Mouse (Mus musculus): ENCODE data around the gene Tnip3. TPM values are rescaled to one million over a fixed set of nuclear protein-coding genes. Genes with fewer than 3 reads are reported as not detected.

Tnip3 gene
- polyA plus RNA-seq, 1 experiment from 2014 or later = not detected

DNA sequence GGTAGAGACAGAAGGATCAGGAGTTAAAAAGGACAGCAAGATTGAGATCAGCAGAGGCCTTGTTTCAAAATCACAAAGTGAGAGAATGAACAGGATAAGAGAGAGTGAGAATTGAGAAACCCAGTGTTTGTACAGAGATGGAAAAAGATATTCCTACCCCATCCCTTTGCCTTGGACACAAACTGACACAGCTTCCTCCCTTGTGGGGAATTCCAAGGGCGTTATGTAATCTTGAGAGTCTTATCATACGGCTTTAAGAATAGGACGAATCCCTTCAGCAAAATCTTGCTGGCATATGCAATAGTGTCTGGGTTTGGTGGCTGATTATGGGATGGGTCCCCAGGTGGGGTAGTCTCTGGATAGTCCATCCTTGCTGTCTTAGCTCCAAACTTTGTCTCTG lies 16.0 kb downstream of the Tnip3 start:
- no peak overlapping the region for H3K27ac ChIP-seq
- H3K27me3 ChIP-seq (ENCODE audit: poor library complexity, severe bottlenecking) = no peaks in the 10 kb centered on the region
- H3K9me3 ChIP-seq = no peaks in the 10 kb centered on the region
- WGBS = 91% methylated on average over 3 of the region's 3 CpGs
- H3K4me1 ChIP-seq = no peaks in the 10 kb centered on the region
- no peaks in the 10 kb centered on the region for H3K36me3 ChIP-seq (replicated peaks)
- DNase-seq (ENCODE audit: extremely low spot score, low spot score) = no peak
- no peak overlapping the region for H3K4me3 ChIP-seq

DNA sequence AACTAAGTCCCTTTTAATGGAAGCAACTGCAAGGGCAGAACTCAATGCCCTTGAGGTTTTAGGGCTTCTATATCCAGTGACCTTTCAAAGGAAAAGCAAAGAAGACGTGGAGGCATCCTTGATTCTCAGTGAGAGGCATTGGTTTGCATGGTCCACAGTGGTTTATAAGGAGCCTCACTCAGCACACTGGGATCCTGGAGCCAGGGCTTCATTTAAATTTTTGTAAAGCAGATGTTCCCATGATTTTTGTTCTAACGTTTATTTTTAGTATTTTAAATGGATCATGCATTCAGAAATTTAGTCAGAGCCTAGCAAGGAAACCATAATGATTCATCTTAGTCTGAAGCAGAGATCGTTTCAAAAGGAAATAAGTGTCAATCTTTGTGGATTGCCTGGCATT lies 17.3 kb downstream of the Tnip3 start:
- Histone ChIP-seq H3K4me1 (no peaks in the 10 kb centered on the region), H3K4me3 (no peak overlapping the region), H3K36me3 (replicated peaks) (no peaks in the 10 kb centered on the region), H3K9me3 (no peaks in the 10 kb centered on the region), H3K27me3 (ENCODE audit: poor library complexity, severe bottlenecking) (no peaks in the 10 kb centered on the region), H3K27ac (no peak overlapping the region)
- 72% methylated on average over 3 of the region's 3 CpGs for WGBS
- DNase-seq (ENCODE audit: extremely low spot score, low spot score) = no peak

DNA sequence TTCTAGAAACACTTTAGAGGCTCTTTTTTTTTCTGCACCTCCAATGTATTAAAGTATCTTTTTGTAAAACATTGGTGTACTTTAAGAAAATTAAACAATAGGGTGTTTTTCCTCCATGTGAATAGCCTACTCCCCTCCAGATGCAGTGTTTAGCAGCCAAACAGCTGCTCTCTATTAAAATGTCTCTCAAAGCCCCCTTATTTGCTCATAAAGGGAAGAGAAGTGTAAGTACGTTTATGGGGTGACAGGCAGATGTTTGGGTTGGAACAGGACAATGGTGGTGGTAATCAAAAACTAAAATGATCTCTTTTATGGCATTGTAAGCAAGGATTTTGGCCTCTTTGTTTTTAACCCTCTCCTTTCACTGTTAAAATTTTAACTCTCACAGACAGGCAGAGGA lies 17.8 kb downstream of the Tnip3 start:
- H3K9me3 ChIP-seq = no peaks in the 10 kb centered on the region
- H3K27me3 ChIP-seq (ENCODE audit: poor library complexity, severe bottlenecking) = no peaks in the 10 kb centered on the region
- no peak for DNase-seq (ENCODE audit: extremely low spot score, low spot score)
- WGBS = 46% methylated on average over 1 of the region's 1 CpGs
- no peak overlapping the region for H3K27ac ChIP-seq
- H3K36me3 ChIP-seq (replicated peaks) = no peaks in the 10 kb centered on the region
- H3K4me3 ChIP-seq = no peak overlapping the region
- no peaks in the 10 kb centered on the region for H3K4me1 ChIP-seq

DNA sequence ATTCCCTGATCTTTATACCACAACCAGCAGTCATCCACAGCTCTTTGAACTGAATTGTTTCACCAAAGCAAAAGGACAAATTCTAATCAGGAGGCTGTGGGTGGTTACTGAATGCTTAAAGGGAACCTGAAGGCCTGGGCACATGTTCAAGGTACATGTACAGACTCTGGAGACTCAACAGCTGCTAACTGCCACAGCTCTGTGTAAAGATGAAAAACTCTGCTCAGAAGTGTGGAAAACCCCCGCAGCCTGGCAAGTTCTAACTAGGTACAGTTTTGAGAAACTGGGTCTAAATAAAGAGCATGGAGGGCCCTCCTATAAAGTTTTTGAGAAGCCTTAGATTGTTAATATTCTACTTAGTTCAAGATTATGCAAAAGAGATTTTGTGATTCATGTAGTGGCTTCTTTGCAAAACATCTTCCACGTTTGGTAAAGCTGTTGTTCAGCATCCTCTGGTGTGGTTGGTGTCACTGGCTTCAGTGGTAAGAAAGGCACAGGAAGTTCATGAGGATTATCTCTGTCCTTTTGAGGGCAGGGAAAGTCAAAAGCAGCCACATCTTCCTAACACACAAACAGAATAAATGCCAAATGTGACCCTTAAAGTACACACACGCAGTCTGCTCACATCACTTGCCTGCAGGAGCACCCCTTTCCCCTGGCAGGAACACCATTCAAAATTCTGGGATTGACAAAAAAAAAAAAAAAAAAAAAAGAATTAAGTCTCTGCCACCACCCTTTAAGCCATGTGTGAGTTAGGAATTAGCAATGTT lies 39.0 kb downstream of the Tnip3 start:
- Histone ChIP-seq H3K27ac (no peak overlapping the region), H3K36me3 (replicated peaks) (no peaks in the 10 kb centered on the region), H3K27me3 (ENCODE audit: poor library complexity, severe bottlenecking) (no peaks in the 10 kb centered on the region), H3K4me3 (no peak overlapping the region), H3K9me3 (no peaks in the 10 kb centered on the region), H3K4me1 (no peaks in the 10 kb centered on the region)
- DNase-seq (ENCODE audit: extremely low spot score, low spot score) = no peak
- 76% methylated on average over 3 of the region's 3 CpGs for WGBS

DNA sequence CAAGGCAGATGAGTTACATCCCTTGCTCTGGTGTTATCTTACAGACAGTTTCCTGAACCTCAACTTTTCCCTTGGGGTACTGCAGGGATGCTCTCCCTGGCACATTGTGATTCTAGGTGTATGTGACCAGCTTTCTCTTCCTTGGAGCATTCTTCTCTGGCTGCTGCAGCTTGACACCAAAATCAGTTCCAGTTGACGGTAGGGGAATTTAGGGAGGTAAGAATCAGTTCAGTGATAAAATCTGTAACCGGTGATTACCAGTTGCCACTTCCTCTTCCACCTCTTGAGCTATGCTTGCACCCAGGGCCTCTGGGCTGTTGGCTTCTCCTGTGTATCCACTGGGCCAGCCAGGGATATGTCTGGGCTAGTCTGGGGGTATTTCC lies 39.5 kb downstream of the Tnip3 start:
- no peaks in the 10 kb centered on the region for H3K9me3 ChIP-seq
- H3K4me1 ChIP-seq = no peaks in the 10 kb centered on the region
- no peaks in the 10 kb centered on the region for H3K36me3 ChIP-seq (replicated peaks)
- no peaks in the 10 kb centered on the region for H3K27me3 ChIP-seq (ENCODE audit: poor library complexity, severe bottlenecking)
- no peak overlapping the region for H3K4me3 ChIP-seq
- no peak for DNase-seq (ENCODE audit: extremely low spot score, low spot score)
- no peak overlapping the region for H3K27ac ChIP-seq
- 79% methylated on average over 2 of the region's 2 CpGs for WGBS

DNA sequence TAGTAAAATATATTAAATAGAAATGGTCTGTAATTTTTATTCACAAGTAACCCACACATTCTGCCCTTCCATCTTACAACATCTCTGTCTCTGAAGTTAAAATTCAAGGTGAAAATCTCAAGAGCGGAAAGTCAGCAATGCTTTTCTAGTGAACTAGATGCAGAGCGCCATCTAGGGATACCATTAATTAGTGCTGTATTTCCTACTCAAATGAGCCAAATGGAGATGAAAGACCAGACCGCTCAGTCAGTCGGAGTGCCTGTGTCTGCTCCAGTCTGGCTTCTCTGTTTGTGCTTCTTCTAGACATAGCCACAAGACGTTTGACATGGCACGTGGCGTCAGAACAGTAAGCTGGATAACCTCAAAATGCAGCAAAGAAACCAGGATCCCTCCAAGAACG lies 44.6 kb downstream of the Tnip3 start:
- H3K4me3 ChIP-seq = no peak overlapping the region
- no peaks in the 10 kb centered on the region for H3K9me3 ChIP-seq
- H3K27ac ChIP-seq = no peak overlapping the region
- H3K36me3 ChIP-seq (replicated peaks) = no peaks in the 10 kb centered on the region
- no peak for DNase-seq (ENCODE audit: extremely low spot score, low spot score)
- WGBS = 42% methylated on average over 8 of the region's 8 CpGs
- H3K4me1 ChIP-seq = 0 out of 2 replicates have a peak, but pooled peaks cover 3% of the 10 kb centered on the region
- no peaks in the 10 kb centered on the region for H3K27me3 ChIP-seq (ENCODE audit: poor library complexity, severe bottlenecking)

DNA sequence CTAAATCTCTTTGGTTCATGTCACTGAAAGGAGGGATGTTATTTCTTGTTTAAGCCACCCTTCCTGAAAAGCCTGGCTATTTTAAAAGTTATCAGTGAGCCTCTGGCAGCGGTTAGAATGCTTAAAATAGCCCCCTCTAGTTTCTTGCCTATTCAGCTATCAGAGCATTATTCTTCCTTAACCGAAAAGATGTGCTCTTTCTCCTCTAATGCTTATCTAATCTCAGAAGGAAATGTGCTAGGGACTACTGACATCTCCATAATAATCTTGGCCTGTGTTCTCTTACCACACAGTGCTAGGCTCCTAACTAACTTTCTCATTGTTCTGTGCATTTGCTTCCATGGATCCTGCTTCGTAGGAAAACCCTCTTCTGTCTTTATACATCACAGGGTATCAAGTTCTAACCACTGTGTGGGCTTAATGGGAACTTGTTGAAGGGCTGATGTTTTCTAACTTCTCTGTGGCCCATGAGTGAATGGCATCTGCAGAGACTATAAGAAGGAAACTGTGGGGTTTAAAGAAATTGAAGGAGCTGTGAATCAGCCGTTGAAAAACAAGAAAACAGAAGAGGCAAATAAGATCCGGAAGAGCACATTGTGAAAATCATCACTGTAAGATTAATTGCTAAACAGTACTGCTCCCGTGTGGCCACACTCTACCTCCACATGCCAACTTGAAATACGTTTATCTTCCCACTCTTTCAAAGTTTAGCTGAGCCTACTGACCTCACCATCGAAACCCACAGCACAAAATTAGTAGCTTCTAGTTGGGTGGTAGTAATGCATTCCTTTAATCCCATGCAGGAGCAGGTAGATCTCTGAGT lies 53.2 kb downstream of the Tnip3 start:
- H3K4me3 ChIP-seq = no peak overlapping the region
- no peaks in the 10 kb centered on the region for H3K36me3 ChIP-seq (replicated peaks)
- no peak overlapping the region for H3K27ac ChIP-seq
- no peak for DNase-seq (ENCODE audit: extremely low spot score, low spot score)
- 85% methylated on average over 8 of the region's 8 CpGs for WGBS
- H3K27me3 ChIP-seq (ENCODE audit: poor library complexity, severe bottlenecking) = no peaks in the 10 kb centered on the region
- H3K4me1 ChIP-seq = 0 out of 2 replicates have a peak, but pooled peaks cover 3% of the 10 kb centered on the region
- no peaks in the 10 kb centered on the region for H3K9me3 ChIP-seq

DNA sequence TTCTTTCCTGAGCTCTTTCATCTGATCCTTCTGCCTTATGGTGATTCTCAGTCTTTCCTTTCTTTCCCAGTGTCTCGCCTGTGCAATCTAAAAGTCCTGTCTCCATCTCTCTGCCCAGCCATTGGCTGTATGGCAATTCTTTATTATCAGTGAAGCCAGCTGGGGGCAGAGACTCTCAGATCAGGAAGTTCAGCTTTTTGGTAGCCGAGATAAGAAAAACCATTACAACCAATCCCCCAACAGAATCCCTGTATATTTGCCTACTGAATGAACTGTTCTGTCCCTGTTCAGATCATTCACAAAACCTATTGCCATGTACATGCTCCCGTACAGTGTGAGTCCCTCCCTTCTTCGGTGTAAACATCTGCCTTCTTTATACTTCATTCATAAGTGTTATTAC lies 57.9 kb downstream of the Tnip3 start:
- 89% methylated on average over 4 of the region's 4 CpGs for WGBS
- H3K36me3 ChIP-seq (replicated peaks) = no peaks in the 10 kb centered on the region
- H3K27ac ChIP-seq = no peak overlapping the region
- no peaks in the 10 kb centered on the region for H3K9me3 ChIP-seq
- no peaks in the 10 kb centered on the region for H3K27me3 ChIP-seq (ENCODE audit: poor library complexity, severe bottlenecking)
- DNase-seq (ENCODE audit: extremely low spot score, low spot score) = no peak
- no peak overlapping the region for H3K4me3 ChIP-seq
- H3K4me1 ChIP-seq = no peaks in the 10 kb centered on the region

DNA sequence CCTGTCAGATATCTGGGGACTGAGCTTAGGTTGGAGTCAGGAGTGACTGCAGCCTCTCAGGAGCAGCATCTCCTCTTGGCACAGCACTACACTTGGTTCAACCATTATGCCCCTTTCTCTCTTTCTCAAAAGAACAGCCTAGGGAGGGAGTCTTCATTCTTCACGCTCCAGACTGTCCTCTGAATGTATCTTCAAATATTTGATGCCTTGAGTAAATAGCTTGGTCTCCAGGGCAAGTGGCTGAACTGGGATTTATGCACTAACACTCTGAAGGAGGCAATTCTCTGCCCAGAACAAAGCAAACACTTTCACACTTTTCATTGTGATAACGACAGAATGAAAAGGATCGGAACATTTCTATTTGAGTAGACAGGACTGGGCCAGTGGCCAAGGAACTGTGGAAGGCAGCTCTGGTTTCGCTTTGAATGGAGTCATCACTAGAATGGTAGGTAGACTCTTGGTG lies 59.8 kb downstream of the Tnip3 start:
- Histone ChIP-seq H3K4me1 (no peaks in the 10 kb centered on the region), H3K27me3 (ENCODE audit: poor library complexity, severe bottlenecking) (no peaks in the 10 kb centered on the region), H3K27ac (no peak overlapping the region), H3K36me3 (replicated peaks) (no peaks in the 10 kb centered on the region), H3K4me3 (no peak overlapping the region), H3K9me3 (no peaks in the 10 kb centered on the region)
- DNase-seq (ENCODE audit: extremely low spot score, low spot score) = no peak
- 76% methylated on average over 4 of the region's 4 CpGs for WGBS

DNA sequence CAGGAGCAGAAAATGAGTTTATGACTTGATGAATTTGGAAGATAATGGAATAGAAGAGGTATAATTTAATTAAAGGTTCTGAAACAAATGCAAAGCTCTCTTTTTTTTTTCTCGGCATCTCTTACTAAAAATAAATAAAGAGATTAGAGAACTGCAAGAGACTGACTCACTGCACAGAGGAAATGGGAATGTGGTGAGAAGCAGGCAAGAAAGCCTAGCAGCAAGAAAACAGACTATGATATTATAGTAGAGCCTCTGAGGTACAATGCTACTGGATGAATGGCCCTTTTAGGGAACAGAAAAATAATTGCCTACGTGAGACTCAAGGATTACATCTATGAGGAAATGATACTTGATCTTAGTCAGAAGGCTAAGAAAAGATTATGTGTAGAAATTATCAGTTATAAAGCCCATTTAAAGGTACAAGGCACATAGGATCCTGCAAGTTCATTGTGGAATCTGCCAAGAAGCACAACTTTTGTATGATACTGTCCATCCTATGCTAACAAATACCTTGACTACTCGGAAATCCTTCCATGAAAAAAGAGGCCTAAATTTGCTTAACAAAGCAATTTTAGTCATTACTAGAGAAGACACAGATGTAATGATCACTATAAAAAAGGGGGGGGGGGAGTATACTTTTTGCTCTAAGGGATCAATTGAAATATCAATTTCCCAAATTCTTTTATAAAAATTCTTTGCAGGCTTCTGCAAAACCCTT lies 60.4 kb downstream of the Tnip3 start:
- Histone ChIP-seq H3K9me3 (no peaks in the 10 kb centered on the region), H3K27me3 (ENCODE audit: poor library complexity, severe bottlenecking) (no peaks in the 10 kb centered on the region), H3K27ac (no peak overlapping the region), H3K36me3 (replicated peaks) (no peaks in the 10 kb centered on the region), H3K4me3 (no peak overlapping the region), H3K4me1 (no peaks in the 10 kb centered on the region)
- 86% methylated on average over 3 of the region's 3 CpGs for WGBS
- DNase-seq (ENCODE audit: extremely low spot score, low spot score) = no peak

DNA sequence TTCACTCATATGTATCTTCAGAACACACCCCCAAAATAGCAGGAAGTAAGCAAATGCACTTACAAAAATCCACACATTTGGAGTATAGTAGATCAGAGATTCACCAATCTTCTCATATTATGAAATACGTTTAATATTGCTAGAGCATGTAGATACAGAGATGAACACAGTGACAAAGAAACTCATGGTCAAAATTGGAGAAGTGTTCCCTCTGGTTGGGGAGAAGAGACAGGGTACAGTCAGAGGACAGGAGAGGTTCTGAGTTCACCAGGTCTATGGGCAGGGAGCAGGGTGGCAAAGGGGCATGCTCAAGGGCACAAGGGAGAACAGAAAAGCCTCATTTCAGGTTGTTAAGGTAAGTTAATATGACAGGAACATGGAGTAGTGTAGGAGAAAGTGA lies 63.7 kb downstream of the Tnip3 start:
- H3K27me3 ChIP-seq (ENCODE audit: poor library complexity, severe bottlenecking) = no peaks in the 10 kb centered on the region
- 86% methylated on average over 1 of the region's 1 CpGs for WGBS

DNA sequence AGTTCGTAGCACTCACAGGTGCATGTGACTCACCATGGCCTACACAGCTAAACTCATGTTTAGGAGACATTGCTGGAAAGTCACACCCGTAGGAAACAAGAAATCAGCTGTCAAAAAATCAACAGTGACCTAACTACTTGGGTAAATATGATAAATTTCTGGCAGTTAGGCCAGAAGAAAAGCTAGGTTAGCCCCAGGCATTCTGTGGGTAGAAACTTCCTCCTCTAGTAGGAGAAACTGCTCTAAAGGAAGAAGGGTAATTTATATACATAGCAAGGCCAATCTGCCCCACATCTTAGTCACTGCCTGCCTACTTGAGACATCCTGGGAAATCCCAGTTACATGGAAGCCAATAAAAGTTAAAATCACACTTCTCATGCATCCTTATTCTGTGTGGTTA lies 64.9 kb downstream of the Tnip3 start:
- Histone ChIP-seq H3K36me3 (replicated peaks) (no peaks in the 10 kb centered on the region), H3K27ac (no peak overlapping the region), H3K4me1 (no peaks in the 10 kb centered on the region), H3K4me3 (no peak overlapping the region), H3K27me3 (ENCODE audit: poor library complexity, severe bottlenecking) (no peaks in the 10 kb centered on the region), H3K9me3 (no peaks in the 10 kb centered on the region)
- no peak for DNase-seq (ENCODE audit: extremely low spot score, low spot score)
- WGBS = 91% methylated on average over 2 of the region's 2 CpGs

More for the DNA sequence above, 63.7 kb downstream of the Tnip3 start:
- no peaks in the 10 kb centered on the region for H3K9me3 ChIP-seq
- H3K4me1 ChIP-seq = no peaks in the 10 kb centered on the region
- no peak overlapping the region for H3K27ac ChIP-seq
- no peak for DNase-seq (ENCODE audit: extremely low spot score, low spot score)
- H3K36me3 ChIP-seq (replicated peaks) = no peaks in the 10 kb centered on the region
- H3K4me3 ChIP-seq = no peak overlapping the region

DNA sequence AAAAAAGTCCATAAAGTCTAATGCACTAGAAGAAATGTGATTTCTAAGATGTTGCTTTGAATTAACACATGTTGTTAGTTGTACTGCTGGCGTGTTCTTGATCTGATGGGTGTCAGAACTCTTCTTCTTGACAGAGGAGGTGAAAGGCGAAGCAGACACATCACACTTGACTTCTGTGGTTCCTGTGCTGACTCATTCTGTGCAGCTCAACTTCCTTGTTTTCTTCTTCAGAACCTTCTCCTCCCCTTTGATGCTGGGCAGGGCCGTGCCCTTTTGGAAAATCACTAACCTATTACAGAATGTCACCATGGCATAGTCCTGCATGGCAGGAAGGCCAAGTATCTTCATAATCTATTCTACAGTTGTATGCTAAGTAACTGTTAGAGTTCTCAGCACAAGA lies 69.1 kb downstream of the Tnip3 start:
- Histone ChIP-seq H3K36me3 (replicated peaks) (no peaks in the 10 kb centered on the region), H3K4me1 (peaks cover 6% of the 10 kb centered on the region; the same call in 1 of the 2 replicates), H3K9me3 (no peaks in the 10 kb centered on the region), H3K27ac (no peak overlapping the region), H3K27me3 (ENCODE audit: poor library complexity, severe bottlenecking) (peaks cover 5% of the 10 kb centered on the region; the same call in 1 of the 2 replicates), H3K4me3 (no peak overlapping the region)
- no peak for DNase-seq (ENCODE audit: extremely low spot score, low spot score)
- 90% methylated on average over 3 of the region's 3 CpGs for WGBS

Data from forebrain, embryonic 10.5 days (tissue).